Mouse (Mus musculus) olfactory bulb, adult 2 months (tissue): ENCODE results near the gene Ralgps2. TPM values are rescaled to one million over a fixed set of nuclear protein-coding genes. Genes with fewer than 3 reads are reported as not detected.

ENCODE experiments used
- H3K27ac ChIP-seq: fragments of 200-500 bp; 2 replicates; pipeline ENCODE4 v1.5.1; 2012; ENCODE audit warnings: low read depth, low read length; ENCODE audit not compliant: insufficient read depth
- H3K4me1 ChIP-seq: fragments of 200-500 bp; 2 replicates; pipeline ENCODE4 v1.6.1; 2012; ENCODE audit warnings: low read length; ENCODE audit not compliant: control insufficient read depth, insufficient read depth
- H3K4me3 ChIP-seq: fragments of 200-500 bp; 2 replicates; pipeline ENCODE4 v1.5.1; 2012; ENCODE audit warnings: mild to moderate bottlenecking, low read depth, low read length, moderate library complexity; ENCODE audit not compliant: insufficient read depth
- CTCF ChIP-seq: fragments of 200-500 bp; IDR thresholded peaks from 2 replicates; pipeline ENCODE4 v1.5.1; 2012; ENCODE audit warnings: low read depth, mild to moderate bottlenecking, low read length, moderate library complexity; ENCODE audit not compliant: insufficient read depth
- POLR2A ChIP-seq: fragments of 200-500 bp; IDR thresholded peaks from 2 replicates; pipeline ENCODE4 v1.6.1; 2012; ENCODE audit warnings: mild to moderate bottlenecking, low read depth, low read length, moderate library complexity; ENCODE audit not compliant: insufficient read depth
- WGBS: fragments of 180-500 bp; shearing (Covaris S2); methylation state at CpG from one replicate; pipeline ENCODE4 v1.1.7; 2018; 5-methylcytosine and 5-hydroxymethylcytosine counted together
- polyA plus RNA-seq: library from polyadenylated mRNA; stranded (reverse); fragments of >200 nt; gene quantifications from 2 replicates; pipeline ENCODE4 v1.2.4, GENCODE M21; 2012; ENCODE audit warnings: low replicate concordance; ENCODE audit not compliant: missing spikeins, insufficient read depth, insufficient read length

Gene Ralgps2
- not detected in 2 replicates for polyA plus RNA-seq

DNA sequence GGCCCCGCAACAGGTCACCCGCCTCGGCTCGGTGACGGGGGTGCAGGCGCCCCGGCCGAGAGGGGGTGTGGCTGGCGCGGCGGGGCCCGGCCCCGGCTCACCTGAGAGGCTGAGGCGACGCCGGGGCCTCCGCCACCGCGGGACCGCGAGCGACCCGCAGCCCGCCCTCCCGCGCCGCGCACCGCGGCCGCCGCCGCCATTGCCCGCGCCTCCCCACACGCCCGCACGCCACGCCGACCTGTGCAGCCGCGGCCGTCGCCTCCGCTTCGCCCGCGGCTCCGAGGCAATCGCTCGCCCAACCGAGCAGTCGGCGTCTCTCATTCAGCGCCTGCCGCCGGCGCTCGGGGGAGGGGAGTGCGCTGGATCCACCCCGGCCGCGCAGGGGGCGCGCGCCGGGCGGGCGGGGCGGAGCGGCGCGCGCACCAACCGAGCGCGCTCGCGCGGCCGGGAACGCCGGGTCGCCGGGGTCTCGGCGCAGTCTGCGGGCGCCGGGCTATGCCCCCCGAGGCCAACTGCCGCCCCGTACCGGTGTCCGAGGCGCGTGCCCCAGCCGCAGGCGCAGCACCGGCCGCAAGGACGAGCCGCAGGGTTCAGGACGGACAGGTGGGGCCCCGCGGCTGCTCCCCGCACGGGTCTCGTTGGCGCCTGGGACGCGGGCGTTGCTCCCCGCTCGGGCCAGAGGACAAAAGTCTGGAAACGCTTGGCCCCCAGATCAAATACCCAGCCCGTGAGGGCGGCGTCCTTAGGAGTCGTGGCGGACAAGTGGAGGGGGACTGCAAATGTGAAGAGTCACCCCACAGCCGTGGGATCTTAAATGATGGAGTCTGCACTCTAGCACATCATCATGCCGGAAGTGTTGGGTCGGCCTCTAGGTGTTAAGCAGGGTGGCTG, at the start of gene Ralgps2:
Gene Ralgps2, minus strand, starts transcription at position 376 of the 891 bp plus-strand sequence.
- Histone ChIP-seq H3K27ac (peak within 1 kb of the TSS; percentile 81), H3K4me1 (peaks cover 3% of the 10 kb centered on the region; the same call in 1 of the 2 replicates), H3K4me3 (peak within 1 kb of the TSS; percentile 99)
- WGBS: 2% methylated on average over 121 of the region's 124 CpGs
- TF ChIP-seq CTCF (no peak), POLR2A (peak; percentile 81)

DNA sequence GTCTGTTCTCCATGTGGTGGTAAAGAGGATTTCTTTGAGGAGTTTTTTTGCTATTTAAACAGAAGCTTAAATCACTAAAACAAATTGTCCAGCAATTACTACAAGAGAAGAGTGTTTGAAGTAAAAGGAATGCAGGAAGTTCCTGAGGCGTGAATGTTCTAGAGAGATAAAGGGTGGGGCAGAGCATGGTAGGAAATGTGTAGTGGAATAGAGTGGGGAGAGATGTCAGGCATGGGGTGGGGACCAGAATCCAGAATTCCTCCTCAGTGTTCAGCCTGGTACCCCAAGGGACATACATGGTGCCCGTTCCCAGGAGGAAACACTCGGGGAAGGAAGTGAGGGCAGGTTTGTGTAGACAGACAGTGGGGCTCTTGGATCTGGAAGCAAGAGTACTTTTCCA, 48.1 kb upstream of the Ralgps2 start:
- Histone ChIP-seq H3K4me1 (peaks cover 20% of the 10 kb centered on the region), H3K4me3 (no peak overlapping the region), H3K27ac (no peak overlapping the region)
- TF ChIP-seq POLR2A (no peak), CTCF (no peak)
- 91% methylated on average over 3 of the region's 3 CpGs for WGBS

DNA sequence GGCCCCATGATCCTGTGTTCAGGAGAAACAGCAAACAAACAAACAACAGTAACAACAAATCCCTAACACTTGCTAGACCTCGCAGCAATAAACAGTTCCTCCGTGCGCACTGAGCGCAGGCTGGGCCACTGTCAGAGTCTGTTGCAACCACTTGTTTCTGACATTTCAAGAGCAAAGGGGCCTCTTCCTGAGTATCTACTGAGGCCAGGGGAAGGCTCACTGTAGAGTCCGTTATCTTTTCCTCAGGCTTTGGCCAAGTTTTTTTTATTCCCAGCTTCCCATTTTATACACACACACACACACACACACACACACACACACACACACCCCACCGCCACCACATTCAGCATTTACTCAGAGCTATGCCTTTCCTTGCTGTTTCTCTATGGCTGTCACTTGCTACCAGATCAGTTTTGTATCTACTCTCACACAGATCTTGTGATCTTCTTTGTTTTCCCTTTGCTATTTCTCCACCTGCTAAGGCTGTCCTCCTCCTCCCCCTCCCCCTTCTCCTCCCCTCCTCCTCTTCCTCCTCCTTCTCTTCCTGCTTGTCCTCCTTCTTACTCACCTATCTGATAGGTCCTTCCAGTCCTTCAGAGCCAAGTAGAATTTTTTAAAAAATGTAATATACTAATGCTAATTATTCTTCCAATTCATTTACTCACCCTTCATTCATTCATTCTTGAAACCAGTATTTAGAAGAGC, 47.4 kb upstream of the Ralgps2 start:
- TF ChIP-seq POLR2A: no peak
- TF ChIP-seq CTCF: no peak
- Histone ChIP-seq H3K4me3 (no peak overlapping the region), H3K4me1 (peaks cover 17% of the 10 kb centered on the region), H3K27ac (no peak overlapping the region)
- 80% methylated on average over 6 of the region's 6 CpGs for WGBS

DNA sequence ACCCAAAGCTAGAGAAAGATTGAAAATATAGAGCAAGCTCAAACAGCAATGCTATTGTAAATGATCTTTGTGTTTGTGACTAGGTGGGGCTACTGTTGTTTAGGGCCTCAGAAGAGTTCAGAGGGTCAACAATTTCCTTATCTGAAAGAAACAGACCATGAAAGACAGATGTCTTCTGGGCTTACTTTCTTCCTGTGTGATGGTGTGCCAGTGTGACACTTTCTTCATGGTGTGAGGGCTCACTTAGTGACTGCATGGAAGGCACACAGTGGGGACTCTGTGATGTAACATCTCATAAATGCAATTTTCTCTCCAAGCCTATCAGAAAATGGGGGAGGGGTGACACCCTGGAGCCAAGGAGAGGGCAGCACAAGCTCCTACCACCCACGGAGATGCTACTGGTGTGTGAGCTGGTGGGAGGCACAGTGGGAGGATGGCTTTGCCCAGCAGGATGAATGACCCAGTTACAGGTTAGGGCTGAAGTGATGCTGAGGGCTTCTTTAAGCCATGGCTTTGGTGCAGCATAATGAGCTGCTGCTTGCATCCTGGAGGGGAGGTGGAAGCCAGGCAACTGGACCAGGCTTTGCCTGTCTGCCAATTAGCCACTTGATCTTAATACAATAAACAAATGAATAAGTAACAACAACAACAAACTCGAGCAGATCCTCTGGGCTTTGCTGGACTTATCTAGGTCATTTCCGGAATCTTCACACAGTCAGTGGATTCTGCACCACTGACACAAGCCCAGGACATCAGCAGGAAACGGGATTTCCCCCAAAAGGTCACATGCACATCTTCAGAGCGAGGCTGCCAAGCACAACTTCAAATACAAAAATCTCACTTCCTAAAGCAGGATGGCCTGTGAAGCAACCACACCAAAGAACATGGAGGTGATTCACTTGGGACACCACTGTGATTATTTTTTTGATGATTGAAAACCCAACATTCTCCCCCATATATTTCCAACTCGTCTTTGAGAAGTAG, 46.5 kb upstream of the Ralgps2 start:
- Histone ChIP-seq H3K4me1 (peaks cover 16% of the 10 kb centered on the region), H3K4me3 (no peak overlapping the region), H3K27ac (no peak overlapping the region)
- WGBS: 56% methylated on average over 6 of the region's 6 CpGs
- TF ChIP-seq CTCF (no peak), POLR2A (no peak)

DNA sequence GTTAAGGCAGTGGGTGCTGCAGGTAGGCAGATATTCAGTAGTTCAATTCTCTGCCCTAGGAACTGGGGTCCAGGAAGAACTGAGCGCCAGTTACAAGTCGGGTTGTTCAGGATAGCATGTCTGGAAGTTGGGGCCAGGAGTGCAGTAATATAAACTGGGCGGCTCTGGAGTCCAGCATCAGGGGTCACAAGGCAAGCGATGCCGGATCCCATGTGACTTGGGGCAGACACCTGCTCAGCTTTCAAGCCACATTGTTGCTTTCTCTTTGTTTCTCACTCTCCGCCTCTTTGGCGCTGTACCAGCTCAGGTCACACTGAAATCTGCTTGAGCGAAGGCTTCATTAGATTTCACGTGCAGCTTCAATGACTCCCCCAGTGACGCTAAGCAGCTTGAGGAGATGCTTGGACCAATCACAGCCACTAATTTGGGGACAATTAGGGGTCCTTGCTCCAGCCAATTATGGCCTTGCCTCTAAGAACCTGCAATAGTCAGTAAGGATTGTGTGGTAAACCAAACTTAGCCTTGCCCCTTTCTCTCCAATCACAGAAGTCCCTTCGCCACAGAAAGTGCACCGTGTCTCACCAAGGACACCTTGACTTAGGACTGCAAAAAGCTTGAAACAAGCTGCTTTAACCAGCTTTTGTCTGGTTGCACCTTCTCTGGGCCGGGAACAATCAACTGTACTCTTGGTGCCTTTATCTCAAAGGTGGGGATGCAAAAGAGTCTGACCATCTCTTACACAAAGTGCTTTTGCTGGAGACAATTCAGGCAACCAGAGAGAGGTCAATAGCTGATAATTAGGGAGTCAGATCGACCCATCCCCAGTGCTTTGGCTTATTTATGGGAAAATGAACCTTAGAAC, 43.8 kb upstream of the Ralgps2 start:
- no peak overlapping the region for H3K27ac ChIP-seq
- TF ChIP-seq CTCF: no peak
- TF ChIP-seq POLR2A: no peak
- 81% methylated on average over 14 of the region's 14 CpGs for WGBS
- peaks cover 9% of the 10 kb centered on the region for H3K4me1 ChIP-seq
- no peak overlapping the region for H3K4me3 ChIP-seq

DNA sequence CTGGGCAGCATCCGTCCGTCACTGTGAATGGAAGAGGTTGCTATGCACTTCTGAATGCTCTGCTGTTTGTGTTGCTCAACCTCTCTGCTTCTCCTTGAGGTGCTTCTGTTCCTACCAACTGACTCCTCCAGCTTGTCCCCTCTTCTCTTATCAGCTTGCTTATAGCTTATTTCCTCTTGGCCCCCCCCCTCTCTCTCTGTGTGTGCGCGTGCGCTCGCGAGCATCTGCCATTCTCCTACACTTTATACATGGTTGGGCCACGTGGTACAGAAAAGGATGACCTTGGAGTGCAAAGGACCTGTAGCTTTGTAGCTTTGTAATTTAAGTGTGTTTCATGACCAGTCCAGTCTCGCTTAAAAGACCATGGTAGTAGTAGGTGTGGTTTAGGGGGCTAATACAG, 42.5 kb upstream of the Ralgps2 start:
- Histone ChIP-seq H3K4me1 (peaks cover 9% of the 10 kb centered on the region), H3K4me3 (no peak overlapping the region), H3K27ac (no peak overlapping the region)
- TF ChIP-seq CTCF (no peak), POLR2A (no peak)
- 96% methylated on average over 9 of the region's 9 CpGs for WGBS

DNA sequence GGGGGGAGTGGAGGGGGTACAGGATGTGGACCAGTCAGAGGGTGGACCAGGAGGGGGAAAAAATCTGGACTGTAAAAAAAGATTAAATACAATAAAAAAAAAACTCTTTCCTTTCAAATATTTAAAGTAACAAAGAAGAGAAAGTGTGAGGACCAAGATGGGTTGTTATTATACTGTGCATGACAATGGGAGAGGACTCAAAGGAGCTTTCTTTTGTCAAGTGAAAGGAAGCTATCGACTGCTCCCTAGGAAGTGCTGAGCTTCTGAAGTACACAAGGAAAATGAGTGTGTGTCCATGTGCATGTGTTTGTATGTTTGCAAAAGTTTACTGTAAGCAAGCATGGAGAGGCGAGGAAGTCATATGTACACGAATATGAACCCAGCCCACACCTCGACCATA, 40.3 kb upstream of the Ralgps2 start:
- no peak overlapping the region for H3K4me3 ChIP-seq
- TF ChIP-seq POLR2A (no peak), CTCF (no peak)
- WGBS: 79% methylated on average over 4 of the region's 4 CpGs
- H3K4me1 ChIP-seq: peaks cover 2% of the 10 kb centered on the region; the same call in 1 of the 2 replicates
- no peak overlapping the region for H3K27ac ChIP-seq
